Mouse (Mus musculus): ENCODE results near the gene Slc2a3. TPM values are rescaled to one million over a fixed set of nuclear protein-coding genes. Genes with fewer than 3 reads are reported as not detected.

The Slc2a3 gene
- polyA plus RNA-seq, 1 experiment from 2014 or later, result 9.6 TPM

Small RNA genes lying within 50 kb of the gene (microRNA-seq; reads per million reads assigned to microRNA genes)
- gene Mir7231, result not detected

Other genes starting within 250 kb of the Slc2a3 start
- not detected in 2 replicates for gene Aicda, start 247.8 kb downstream of the Slc2a3 start, polyA plus RNA-seq (2015; fragmentation: Nextera tagmentation; extraction: Ambion mirVana)
- 2.3 and 3.2 TPM in 2 replicates for gene Apobec1, start 199.2 kb downstream of the Slc2a3 start, polyA plus RNA-seq (2015; fragmentation: Nextera tagmentation; extraction: Ambion mirVana)
- not detected in 2 replicates for gene Gdf3, start 191.6 kb downstream of the Slc2a3 start, polyA plus RNA-seq (2015; fragmentation: Nextera tagmentation; extraction: Ambion mirVana)
- not detected in 2 replicates for gene Dppa3, start 175.2 kb downstream of the Slc2a3 start, polyA plus RNA-seq (2015; fragmentation: Nextera tagmentation; extraction: Ambion mirVana)
- gene Nanog, start 94.2 kb downstream of the Slc2a3 start, polyA plus RNA-seq (2015; fragmentation: Nextera tagmentation; extraction: Ambion mirVana), result 0.12 TPM in 1 of 2 replicates, not detected in the other
- 5.8 and 6.4 TPM in 2 replicates for gene Foxj2, start 18.3 kb upstream of the Slc2a3 start, polyA plus RNA-seq (2015; fragmentation: Nextera tagmentation; extraction: Ambion mirVana)
- 1.7 and 1.8 TPM in 2 replicates for gene C3ar1, start 54.5 kb upstream of the Slc2a3 start, polyA plus RNA-seq (2015; fragmentation: Nextera tagmentation; extraction: Ambion mirVana)
- gene Necap1, start 72.8 kb upstream of the Slc2a3 start, polyA plus RNA-seq (2015; fragmentation: Nextera tagmentation; extraction: Ambion mirVana), result 54.7 and 58.6 TPM in 2 replicates
- 3.0 and 3.3 TPM in 2 replicates for gene Clec4a1, start 120.2 kb upstream of the Slc2a3 start, polyA plus RNA-seq (2015; fragmentation: Nextera tagmentation; extraction: Ambion mirVana)
- 2.7 and 2.8 TPM in 2 replicates for gene Clec4a3, start 150.9 kb upstream of the Slc2a3 start, polyA plus RNA-seq (2015; fragmentation: Nextera tagmentation; extraction: Ambion mirVana)
- not detected in 2 replicates for gene Clec4a4, start 188.7 kb upstream of the Slc2a3 start, polyA plus RNA-seq (2015; fragmentation: Nextera tagmentation; extraction: Ambion mirVana)
- not detected in 2 replicates for gene Clec4b1, start 248.3 kb upstream of the Slc2a3 start, polyA plus RNA-seq (2015; fragmentation: Nextera tagmentation; extraction: Ambion mirVana)

All from kidney, embryonic 16.5 days (tissue).